In genomic region chr2:106415474-106416019, GRCm38 (mm10) we compare ENCODE assay signal across 16 mouse cellular contexts.
"Had no signal": no experiment of that assay in that cellular context is flagged by ENCODE, and none has a peak within 500 bp of the region (broad histone marks: within the 10 kb centered on the region; RNA-seq: fewer than 3 reads in every experiment).

No protein-coding gene starts in this region.

- ATAC-seq: lung, postnatal 0 days had no signal

- H3K9me3 ChIP-seq: liver, embryonic 15.5 days had no signal

- H3K4me2 ChIP-seq: liver, embryonic 11.5 days; liver, embryonic 15.5 days had no signal

- H3K36me3 ChIP-seq: liver, embryonic 15.5 days had no signal

- H3K4me1 ChIP-seq: liver, embryonic 15.5 days had no signal

- H3K27ac ChIP-seq: kidney, postnatal 0 days; layer of hippocampus, adult 2 months; liver, embryonic 15.5 days had no signal

- H3K9ac ChIP-seq: liver, embryonic 15.5 days had no signal

- DNase-seq: kidney, adult 11 months; kidney, adult 9 months; kidney, postnatal 4 days; left cerebral cortex, postnatal 4 days; lung, adult 2 months; lung, postnatal 36 days; midbrain, embryonic 14.5 days; right cerebral cortex, adult 18-20 months; right cerebral cortex, postnatal 25 days; thymus, adult 2 months; thymus, postnatal 25 days had no signal

- H3K27me3 ChIP-seq: liver, embryonic 15.5 days had no signal

- H3K4me3 ChIP-seq: layer of hippocampus, adult 2 months; liver, embryonic 15.5 days had no signal
